Mouse (Mus musculus): ENCODE results near the gene Copb2.

- TF ChIP-seq CTCF (IDR thresholded peaks at IDR 0.05; ENCODE audit: low read depth) (no peak), EP300 (IDR thresholded peaks at IDR 0.05; ENCODE audit: low read depth) (no peak)
These were observed 33.7 kb upstream of the Copb2 start for GRCm38 (mm10) chr9:98529776-98530175.

Measured in heart, postnatal 0 days (tissue).